ENCODE assay signal across 10 mouse cellular contexts in genomic region chr13:113663151-113663779, GRCm38 (mm10). TPM values are rescaled to one million over a fixed set of nuclear protein-coding genes. Genes with fewer than 3 reads are reported as not detected.
DNase-seq lines count a peak whose midpoint lies in the region; ATAC-seq and TF ChIP-seq lines count a peak whose summit lies in the region.
"Had no signal": no experiment of that assay in that cellular context is flagged by ENCODE, and none has a peak within 500 bp of the region (broad histone marks: within the 10 kb centered on the region; RNA-seq: fewer than 3 reads in every experiment).

TSS of gene Hspb3 (minus strand) at chr13:113663676.

- H3K9ac ChIP-seq in embryonic facial prominence, embryonic 14.5 days (ENCODE audit: low read depth, low read length): peak within 1 kb of the TSS; percentile 42; the same call in 1 of the 2 replicates
- H3K9ac ChIP-seq in heart, embryonic 14.5 days (ENCODE audit: low read length): peak within 1 kb of the TSS; percentile 83

- H3K4me1 ChIP-seq in E14TG2a.4 (replicated peaks; ENCODE audit: low read depth, low read length): peaks cover 12% of the 10 kb centered on the region
- H3K4me1 ChIP-seq in embryonic facial prominence, embryonic 14.5 days (ENCODE audit: control insufficient read depth, insufficient read depth, low read length): no peaks in the 10 kb centered on the region; the same call in 1 of the 2 replicates
- H3K4me1 ChIP-seq in heart, embryonic 14.5 days (ENCODE audit: control insufficient read depth in 2 of 2, insufficient read depth in 2 of 2, low read length in 2 of 2): peaks cover 6 to 20% of the 10 kb centered on the region in 2 experiments

- peak within 1 kb of the TSS; percentile 66 for H3K4me3 ChIP-seq in E14TG2a.4 (replicated peaks; ENCODE audit: low read length)
- 0 out of 2 replicates have a peak within 1 kb of the TSS, but pooled peaks have one; percentile 5 for H3K4me3 ChIP-seq in embryonic facial prominence, embryonic 14.5 days (ENCODE audit: low read depth, low read length)
- H3K4me3 ChIP-seq in heart, embryonic 14.5 days (ENCODE audit: control insufficient read depth in 1 of 2, insufficient read depth in 1 of 2, low read depth in 1 of 2, low read length in 2 of 2): peak within 1 kb of the TSS; percentile 52 to 69

- H3K36me3 ChIP-seq in E14TG2a.4 (ENCODE audit: insufficient read depth, low read length): no peaks in the 10 kb centered on the region
- H3K36me3 ChIP-seq in embryonic facial prominence, embryonic 14.5 days (ENCODE audit: control insufficient read depth, insufficient read depth, low read length): no peaks in the 10 kb centered on the region
- no peaks in the 10 kb centered on the region for H3K36me3 ChIP-seq in heart, embryonic 14.5 days (ENCODE audit: control insufficient read depth, insufficient read depth, low read length)

- H3K9me3 ChIP-seq in E14TG2a.4 (ENCODE audit: low read length): no peaks in the 10 kb centered on the region
- H3K9me3 ChIP-seq in embryonic facial prominence, embryonic 14.5 days (ENCODE audit: control insufficient read depth, low read length): no peaks in the 10 kb centered on the region
- H3K9me3 ChIP-seq in heart, embryonic 14.5 days (ENCODE audit: control insufficient read depth, low read length): no peaks in the 10 kb centered on the region

- 57% methylated on average over 28 of the region's 28 CpGs for WGBS in embryonic facial prominence, embryonic 14.5 days
- WGBS in heart, embryonic 14.5 days: 26% methylated on average over 28 of the region's 28 CpGs

- peak within 1 kb of the TSS; percentile 20; the same call in 1 of the 2 replicates for H3K4me2 ChIP-seq in embryonic facial prominence, embryonic 14.5 days (ENCODE audit: low read depth, low read length)
- peak within 1 kb of the TSS; percentile 70 for H3K4me2 ChIP-seq in heart, embryonic 14.5 days (ENCODE audit: low read length)

- peaks cover 33% of the 10 kb centered on the region for H3K27me3 ChIP-seq in E14TG2a.4 (ENCODE audit: insufficient read depth, low read length)
- no peaks in the 10 kb centered on the region for H3K27me3 ChIP-seq in embryonic facial prominence, embryonic 14.5 days (replicated peaks; ENCODE audit: control insufficient read depth, insufficient read depth, low read length)
- H3K27me3 ChIP-seq in heart, embryonic 14.5 days (ENCODE audit: control insufficient read depth, insufficient read depth, low read length): no peaks in the 10 kb centered on the region

- peak; percentile 69 for DNase-seq in adrenal gland, postnatal 14 days
- peak; percentile 76 for DNase-seq in embryonic facial prominence, embryonic 14.5 days (ENCODE audit: low spot score)
- peak; percentile 16 for DNase-seq in lung, postnatal 14 days
- no peak for DNase-seq in testis, postnatal 10 days (ENCODE audit: low spot score)
- DNase-seq in kidney, adult 18-20 months: no peak

- ATAC-seq in embryonic facial prominence, embryonic 14.5 days (ENCODE audit: low read depth): 0 out of 2 replicates have a peak, but pooled peaks have one; percentile 55
- ATAC-seq in heart, embryonic 14.5 days (ENCODE audit: insufficient number of reproducible peaks, insufficient read depth, low FRiP score, low read depth): peak; percentile 79
- ATAC-seq in CD4-positive, CD25-positive, alpha-beta regulatory T cell, adult 4 months: no peak

- TF ChIP-seq CTCF in E14TG2a.4 (conservative IDR thresholded peaks at IDR 0.05; ENCODE audit: low read length): no peak

- no peak within 1 kb of the TSS for H3K27ac ChIP-seq in embryonic facial prominence, embryonic 14.5 days (replicated peaks; ENCODE audit: low read depth, low read length)
- peak within 1 kb of the TSS; percentile 96 to 100 for H3K27ac ChIP-seq in heart, embryonic 14.5 days (replicated peaks in 1 of 2; ENCODE audit: control insufficient read depth in 1 of 2, insufficient read depth in 1 of 2, low read depth in 2 of 2, low read length in 2 of 2)
- H3K27ac ChIP-seq: kidney, postnatal 0 days had no signal

RNA-seq across cellular contexts. Expression of gene Hspb3, which starts in this region (rescaled TPM):
- total RNA-seq in adrenal gland, postnatal 14 days (2021): not detected in 2 replicates
- 20.2 and 29.3 TPM in 2 replicates for polyA plus RNA-seq in embryonic facial prominence, embryonic 14.5 days (2014; fragmentation: Nextera tagmentation; extraction: Ambion mirVana)
- polyA plus RNA-seq in heart, embryonic 14.5 days (2014; fragmentation: Nextera tagmentation; extraction: Ambion mirVana): 58.5 and 60.4 TPM in 2 replicates
- polyA plus RNA-seq in CD4-positive, CD25-positive, alpha-beta regulatory T cell, adult 4 months (2017; shearing (Covaris generic)): not detected
- polyA plus RNA-seq: kidney, postnatal 0 days; spleen, adult 2 months had no signal

Comparison
In these comparisons a context has a peak if more than half of its experiments do, and no peak if none do; other contexts are left out.
1. RNA of gene Hspb3 (polyA plus RNA-seq): 58.5 to 60.4 TPM in heart, embryonic 14.5 days and 20.2 to 29.3 TPM in embryonic facial prominence, embryonic 14.5 days; not detected in CD4-positive, CD25-positive, alpha-beta regulatory T cell, adult 4 months; every median in the first group is over 10 times any median in the second.
2. Peak in DNase-seq in adrenal gland, postnatal 14 days; RNA of the gene not detected or under 1 TPM.
3. H3K4me3 ChIP-seq: peak in every context shown above with its lines; median percentile 66 in E14TG2a.4; 60 in heart, embryonic 14.5 days; 5 in embryonic facial prominence, embryonic 14.5 days.
4. DNase-seq: peak in embryonic facial prominence, embryonic 14.5 days (single experiment) and lung, postnatal 14 days (single experiment); none in testis, postnatal 10 days (single experiment) and kidney, adult 18-20 months (single experiment).